Mouse (Mus musculus) forebrain, embryonic 11.5 days (tissue): ENCODE data around the gene Terb2. TPM values are rescaled to one million over a fixed set of nuclear protein-coding genes. Genes with fewer than 3 reads are reported as not detected.
"Not testable (repeated sequence)": the region's sequence is repeated elsewhere in the genome, so short reads cannot be mapped to it uniquely, and the experiment has no call there.

ENCODE experiments used
- ATAC-seq: fragments of 200-750 bp; cut with Nextera tagmentation; replicated peaks from 2 replicates; pipeline ENCODE4 v1.8.0; 2017; ENCODE audit warnings: moderate TSS enrichment; ENCODE audit not compliant: low FRiP score
- DNase-seq: peaks from one replicate; pipeline ENCODE4 v3.0.0-alpha.2; 2017; ENCODE audit warnings: low spot score
- H3K27ac ChIP-seq: fragments of 300-500 bp; sonication (generic); 2 replicates; pipeline ENCODE4 v1.5.1; 2014; ENCODE audit warnings: low read depth, low read length
- H3K27me3 ChIP-seq: fragments of 300-500 bp; sonication (generic); 2 replicates; pipeline ENCODE4 v1.6.1; 2014; ENCODE audit warnings: mild to moderate bottlenecking, low read length, mixed read lengths; ENCODE audit not compliant: control insufficient read depth, insufficient read depth
- H3K36me3 ChIP-seq: fragments of 300-500 bp; sonication (generic); 2 replicates; pipeline ENCODE4 v1.6.1; 2014; ENCODE audit warnings: mild to moderate bottlenecking, low read length, moderate library complexity, mixed read lengths; ENCODE audit not compliant: control insufficient read depth, insufficient read depth
- H3K4me1 ChIP-seq: fragments of 300-500 bp; sonication (generic); replicated peaks from 2 replicates; pipeline ENCODE4 v1.6.1; 2014; ENCODE audit warnings: low read length, mixed read lengths; ENCODE audit not compliant: control insufficient read depth, insufficient read depth
- H3K4me2 ChIP-seq: fragments of 300-500 bp; sonication (generic); 2 replicates; pipeline ENCODE4 v1.6.1; 2014; ENCODE audit warnings: low read depth, mild to moderate bottlenecking, low read length, moderate library complexity, mixed read lengths; ENCODE audit not compliant: severe bottlenecking
- H3K4me3 ChIP-seq: fragments of 300-500 bp; sonication (generic); 2 replicates; pipeline ENCODE4 v1.5.1; 2014; ENCODE audit warnings: low read depth, low read length
- H3K9ac ChIP-seq: fragments of 300-500 bp; sonication (generic); 2 replicates; pipeline ENCODE4 v1.6.1; 2014; ENCODE audit warnings: low read length
- H3K9me3 ChIP-seq: fragments of 300-500 bp; sonication (generic); 2 replicates; pipeline ENCODE4 v1.6.1; 2016; ENCODE audit warnings: low read length, mixed read lengths; ENCODE audit not compliant: control insufficient read depth
- WGBS: fragments of 180-500 bp; shearing (Covaris S2); extraction: QIAGEN DNeasy Blood & Tissue Kit; methylation state at CpG from one replicate; pipeline ENCODE4 v1.1.7; 2014; 5-methylcytosine and 5-hydroxymethylcytosine counted together
- polyA plus RNA-seq: library from polyadenylated mRNA; unstranded; fragments of >200 nt; fragmentation: Nextera tagmentation; extraction: Ambion mirVana; gene quantifications from 2 replicates; pipeline ENCODE4 v1.2.1, GENCODE M21; 2014

The Terb2 gene
- polyA plus RNA-seq, 1 experiment from 2014 or later = not detected

DNA sequence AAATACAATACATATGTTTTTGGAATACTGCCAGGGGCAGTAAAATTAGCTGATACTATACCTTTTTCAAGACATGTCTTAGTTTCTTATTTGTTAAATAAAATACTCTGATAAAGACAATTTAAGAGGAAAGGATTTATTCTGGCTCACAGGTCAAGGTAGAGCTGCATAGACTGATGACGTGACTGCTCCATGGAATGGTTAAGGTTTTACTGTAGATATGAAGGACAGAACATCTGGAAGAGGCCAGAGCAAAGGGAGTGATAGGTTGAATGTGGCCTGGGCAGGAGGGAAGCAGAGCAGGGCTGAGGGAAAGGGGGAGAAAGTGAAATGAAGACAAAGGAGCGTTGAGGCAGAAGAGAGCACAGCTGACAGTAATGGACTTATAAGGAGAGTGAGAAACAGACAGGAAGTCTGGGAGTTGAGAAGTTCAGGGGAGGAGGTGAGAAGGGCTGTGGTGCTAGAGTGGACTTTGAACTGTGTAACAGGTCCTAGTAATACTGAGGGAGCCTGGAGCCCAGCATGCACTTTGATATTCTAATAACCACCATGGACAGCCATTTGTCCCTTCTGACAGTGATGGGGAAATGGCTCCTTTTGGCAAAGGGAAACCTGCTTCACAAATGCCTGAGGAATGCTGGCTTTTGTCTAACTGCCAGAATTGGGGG lies 20.5 kb downstream of the Terb2 start:
- no peak overlapping the region for H3K4me3 ChIP-seq
- no peak for ATAC-seq
- no peak overlapping the region for H3K9ac ChIP-seq
- no peaks in the 10 kb centered on the region for H3K27me3 ChIP-seq
- no peaks in the 10 kb centered on the region for H3K36me3 ChIP-seq
- no peaks in the 10 kb centered on the region for H3K9me3 ChIP-seq
- no peak overlapping the region for H3K4me2 ChIP-seq
- 82% methylated on average over 2 of the region's 2 CpGs for WGBS
- DNase-seq = no peak
- H3K27ac ChIP-seq = no peak overlapping the region
- no peaks in the 10 kb centered on the region; the same call in 1 of the 2 replicates for H3K4me1 ChIP-seq

DNA sequence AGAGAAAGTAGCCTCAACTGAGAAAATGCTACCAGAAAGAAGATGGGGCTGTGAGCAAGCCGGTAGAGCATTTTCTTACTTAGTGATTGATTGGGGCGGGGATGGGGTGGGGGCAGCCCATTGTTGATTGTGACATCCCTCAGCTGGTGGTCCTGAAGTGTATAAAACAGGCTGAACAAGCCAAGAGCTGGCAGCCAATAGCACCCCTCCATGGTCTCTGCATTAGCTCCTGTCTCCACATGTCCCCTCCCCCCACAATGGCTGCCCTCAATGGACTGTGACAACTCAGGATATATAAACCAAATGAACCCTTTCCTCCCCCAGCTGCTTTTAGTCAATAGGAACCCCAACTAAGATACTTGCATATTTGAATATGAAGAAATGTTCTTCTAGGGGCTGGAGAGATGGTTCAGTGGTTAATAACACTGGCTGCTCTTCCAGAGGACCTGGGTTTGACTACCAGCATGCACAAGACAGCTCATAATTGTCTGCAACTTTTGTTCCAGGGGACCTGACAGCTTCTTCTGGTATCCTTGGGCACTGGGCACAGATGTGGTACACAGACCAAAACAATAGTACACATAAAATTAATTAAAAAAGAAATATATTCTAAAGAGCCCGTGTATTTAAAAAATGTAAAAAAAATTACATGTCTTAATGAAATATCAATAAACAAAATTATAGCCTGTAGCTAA lies 24.6 kb downstream of the Terb2 start:
- WGBS = 50% methylated on average over 3 of the region's 3 CpGs
- Histone ChIP-seq H3K27ac (no peak overlapping the region), H3K4me2 (no peak overlapping the region), H3K27me3 (no peaks in the 10 kb centered on the region), H3K36me3 (no peaks in the 10 kb centered on the region), H3K4me3 (no peak overlapping the region), H3K9me3 (no peaks in the 10 kb centered on the region), H3K4me1 (no peaks in the 10 kb centered on the region; the same call in 1 of the 2 replicates), H3K9ac (no peak overlapping the region)
- ATAC-seq = no peak
- no peak for DNase-seq

GRCm38 (mm10) chr2:122217075-122217474 lies 31.0 kb downstream of the Terb2 start:
- H3K36me3 ChIP-seq, H3K4me1 ChIP-seq, H3K27me3 ChIP-seq, ATAC-seq, H3K9me3 ChIP-seq, H3K4me3 ChIP-seq, H3K27ac ChIP-seq, DNase-seq, H3K9ac ChIP-seq, H3K4me2 ChIP-seq: not testable (repeated sequence)
- 94% methylated on average over 4 of the region's 4 CpGs for WGBS

DNA sequence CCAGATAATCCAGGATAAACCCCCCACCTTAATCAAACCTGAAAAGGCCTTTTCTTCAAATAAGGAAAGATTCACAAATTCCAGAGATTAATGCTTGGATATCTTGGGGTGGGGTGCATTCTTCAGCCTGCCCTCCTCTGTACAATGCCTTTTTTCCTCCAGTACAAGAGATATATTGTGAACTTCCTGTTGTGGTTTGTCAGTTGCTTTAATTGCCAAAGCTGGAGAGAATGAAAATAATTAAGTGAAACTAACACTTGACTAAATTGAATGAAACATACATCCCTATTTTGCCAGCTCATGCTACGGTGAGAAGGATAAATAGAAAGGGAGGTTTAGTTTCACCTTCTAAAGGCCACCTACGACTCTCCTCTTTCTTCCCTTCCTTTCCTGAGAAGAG lies 32.2 kb downstream of the Terb2 start:
- Histone ChIP-seq H3K36me3 (no peaks in the 10 kb centered on the region), H3K27me3 (no peaks in the 10 kb centered on the region), H3K4me2 (no peak overlapping the region), H3K9me3 (no peaks in the 10 kb centered on the region), H3K9ac (no peak overlapping the region), H3K4me3 (no peak overlapping the region), H3K4me1 (no peaks in the 10 kb centered on the region), H3K27ac (no peak overlapping the region)
- no peak for DNase-seq
- WGBS = 69% methylated on average over 2 of the region's 2 CpGs
- no peak for ATAC-seq

GRCm38 (mm10) chr2:122221378-122221777 lies 35.3 kb downstream of the Terb2 start:
- no peak overlapping the region for H3K4me2 ChIP-seq
- no peak for ATAC-seq
- no peak for DNase-seq
- no peaks in the 10 kb centered on the region for H3K9me3 ChIP-seq
- H3K4me3 ChIP-seq = no peak overlapping the region
- H3K27ac ChIP-seq = no peak overlapping the region
- H3K9ac ChIP-seq = no peak overlapping the region
- H3K4me1 ChIP-seq = no peaks in the 10 kb centered on the region
- H3K27me3 ChIP-seq = no peaks in the 10 kb centered on the region
- no peaks in the 10 kb centered on the region for H3K36me3 ChIP-seq
- WGBS = 86% methylated on average over 4 of the region's 4 CpGs

DNA sequence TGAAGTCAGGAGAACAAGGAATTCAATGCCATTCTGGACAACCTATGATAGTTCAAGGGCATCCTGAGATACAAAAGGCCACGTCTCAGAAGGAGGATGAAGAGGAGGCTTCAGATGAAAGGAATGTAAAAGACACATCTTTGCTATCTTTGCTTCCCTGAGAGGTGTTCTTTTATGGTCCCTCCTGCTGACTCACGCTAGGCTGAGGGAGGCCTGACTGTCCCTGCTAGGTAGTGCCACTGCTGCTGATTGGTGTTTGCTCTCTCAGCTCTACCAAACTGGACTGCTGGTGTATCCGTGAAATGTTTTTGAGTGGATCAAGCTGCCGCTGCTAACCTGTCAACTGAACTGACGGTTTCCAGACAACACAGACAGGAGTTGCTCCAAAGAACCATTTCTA lies 35.7 kb downstream of the Terb2 start:
- no peaks in the 10 kb centered on the region for H3K9me3 ChIP-seq
- no peak overlapping the region for H3K4me3 ChIP-seq
- no peak overlapping the region for H3K9ac ChIP-seq
- H3K36me3 ChIP-seq = no peaks in the 10 kb centered on the region
- DNase-seq = no peak
- ATAC-seq = no peak
- WGBS = 72% methylated on average over 5 of the region's 5 CpGs
- no peaks in the 10 kb centered on the region for H3K4me1 ChIP-seq
- H3K27ac ChIP-seq = no peak overlapping the region
- no peaks in the 10 kb centered on the region for H3K27me3 ChIP-seq
- H3K4me2 ChIP-seq = no peak overlapping the region

DNA sequence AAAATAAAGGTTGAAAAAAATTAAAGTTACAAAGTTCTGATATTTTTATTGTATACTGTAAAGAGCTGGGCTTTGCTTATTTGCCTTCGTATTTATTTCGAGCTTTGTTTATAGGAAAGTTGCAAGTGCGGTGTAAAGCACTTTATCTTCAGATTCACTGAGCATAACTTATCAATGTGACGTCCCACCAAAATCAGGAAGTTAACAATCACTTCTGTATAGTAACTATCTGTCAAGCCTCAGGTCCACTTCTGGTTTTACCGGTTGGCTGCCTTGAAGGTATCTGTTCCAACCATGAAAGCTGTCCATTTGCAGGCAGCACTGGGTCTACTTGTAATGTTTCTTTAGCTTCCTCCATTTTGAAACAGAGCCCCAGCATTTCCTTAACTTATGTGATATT lies 36.2 kb downstream of the Terb2 start:
- H3K9ac ChIP-seq = no peak overlapping the region
- no peak for DNase-seq
- 95% methylated on average over 5 of the region's 5 CpGs for WGBS

DNA sequence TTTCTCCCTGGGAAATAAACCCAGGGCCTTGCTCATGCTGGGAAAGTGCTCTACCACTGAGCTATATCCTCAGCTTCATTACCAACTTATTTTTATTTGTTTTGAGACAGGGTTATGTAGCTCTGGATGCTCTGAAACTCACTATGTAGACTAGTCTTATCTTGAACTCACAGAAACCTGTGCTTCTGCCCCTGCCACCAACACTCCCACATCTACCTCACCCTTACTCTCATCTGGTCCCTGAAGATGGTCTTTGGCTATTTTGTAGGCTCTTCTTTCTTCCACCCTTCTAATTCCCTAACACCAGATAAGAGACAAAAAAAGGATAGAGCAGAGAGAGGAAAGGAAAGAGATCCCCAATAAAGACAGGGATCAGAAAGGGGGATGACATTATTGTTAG lies 37.6 kb downstream of the Terb2 start:
- no peak overlapping the region for H3K27ac ChIP-seq
- ATAC-seq = no peak
- H3K4me2 ChIP-seq = no peak overlapping the region

More for the DNA sequence above, 36.2 kb downstream of the Terb2 start:
- no peak overlapping the region for H3K27ac ChIP-seq
- H3K4me2 ChIP-seq = no peak overlapping the region
- no peaks in the 10 kb centered on the region for H3K36me3 ChIP-seq
- no peak overlapping the region for H3K4me3 ChIP-seq
- ATAC-seq = no peak
- no peaks in the 10 kb centered on the region for H3K4me1 ChIP-seq
- no peaks in the 10 kb centered on the region for H3K9me3 ChIP-seq
- no peaks in the 10 kb centered on the region for H3K27me3 ChIP-seq

GRCm38 (mm10) chr2:122230395-122230794 lies 44.3 kb downstream of the Terb2 start:
- H3K27ac ChIP-seq = no peak overlapping the region
- H3K4me1 ChIP-seq = no peaks in the 10 kb centered on the region; the same call in 1 of the 2 replicates
- WGBS = 85% methylated on average over 6 of the region's 6 CpGs
- H3K9ac ChIP-seq = no peak overlapping the region
- no peaks in the 10 kb centered on the region for H3K36me3 ChIP-seq
- no peak overlapping the region for H3K4me3 ChIP-seq
- no peaks in the 10 kb centered on the region for H3K27me3 ChIP-seq
- H3K9me3 ChIP-seq = no peaks in the 10 kb centered on the region
- no peak for DNase-seq
- no peak for ATAC-seq
- no peak overlapping the region for H3K4me2 ChIP-seq

More for the DNA sequence above, 37.6 kb downstream of the Terb2 start:
- H3K27me3 ChIP-seq = no peaks in the 10 kb centered on the region
- H3K36me3 ChIP-seq = no peaks in the 10 kb centered on the region
- DNase-seq = no peak
- H3K9me3 ChIP-seq = no peaks in the 10 kb centered on the region
- H3K4me1 ChIP-seq = no peaks in the 10 kb centered on the region
- H3K9ac ChIP-seq = no peak overlapping the region
- H3K4me3 ChIP-seq = no peak overlapping the region
